Mouse (Mus musculus) cerebellum, postnatal 14 days (tissue): Measurements from ENCODE around the gene Gdf7.

Experiments
- DNase-seq, 2 experiments: peaks; one replicate each; pipeline ENCODE4 v3.0.0; 2021; ENCODE audit warnings: mixed read lengths in 2 of 2

Gene Gdf7

DNA sequence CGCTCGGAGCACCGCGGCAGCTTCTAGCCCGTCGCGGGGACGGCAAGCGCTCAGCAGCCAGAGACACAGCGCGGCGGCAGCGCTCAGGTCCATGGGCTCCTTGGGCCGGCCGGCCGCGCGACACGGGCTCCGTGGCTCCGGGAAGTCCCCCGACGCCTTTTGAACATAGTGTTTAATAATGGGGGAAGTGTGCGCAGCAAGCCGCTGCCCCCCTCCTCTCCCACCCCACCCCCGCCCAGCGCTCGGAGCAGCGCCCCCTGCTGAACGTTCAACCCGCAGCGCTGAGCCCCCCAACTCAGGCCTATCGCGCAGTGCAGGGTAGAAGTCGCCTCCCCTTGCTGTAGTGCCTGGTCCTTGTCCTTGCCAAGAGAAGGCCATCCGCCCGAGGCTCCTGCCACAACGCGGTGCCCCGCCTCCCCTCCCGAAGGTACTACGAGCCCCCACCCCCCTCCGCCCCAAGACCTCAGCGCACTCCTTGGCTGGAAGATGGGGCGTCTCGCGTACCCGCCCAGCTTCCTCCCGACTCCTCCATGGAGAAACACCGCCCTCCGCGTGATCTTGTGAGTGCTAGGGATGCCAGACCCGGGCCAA lies at the start of gene Gdf7:
Gene Gdf7 (minus strand): TSS at position 114 of the 591 bp plus-strand sequence.
- no peak for DNase-seq

DNA sequence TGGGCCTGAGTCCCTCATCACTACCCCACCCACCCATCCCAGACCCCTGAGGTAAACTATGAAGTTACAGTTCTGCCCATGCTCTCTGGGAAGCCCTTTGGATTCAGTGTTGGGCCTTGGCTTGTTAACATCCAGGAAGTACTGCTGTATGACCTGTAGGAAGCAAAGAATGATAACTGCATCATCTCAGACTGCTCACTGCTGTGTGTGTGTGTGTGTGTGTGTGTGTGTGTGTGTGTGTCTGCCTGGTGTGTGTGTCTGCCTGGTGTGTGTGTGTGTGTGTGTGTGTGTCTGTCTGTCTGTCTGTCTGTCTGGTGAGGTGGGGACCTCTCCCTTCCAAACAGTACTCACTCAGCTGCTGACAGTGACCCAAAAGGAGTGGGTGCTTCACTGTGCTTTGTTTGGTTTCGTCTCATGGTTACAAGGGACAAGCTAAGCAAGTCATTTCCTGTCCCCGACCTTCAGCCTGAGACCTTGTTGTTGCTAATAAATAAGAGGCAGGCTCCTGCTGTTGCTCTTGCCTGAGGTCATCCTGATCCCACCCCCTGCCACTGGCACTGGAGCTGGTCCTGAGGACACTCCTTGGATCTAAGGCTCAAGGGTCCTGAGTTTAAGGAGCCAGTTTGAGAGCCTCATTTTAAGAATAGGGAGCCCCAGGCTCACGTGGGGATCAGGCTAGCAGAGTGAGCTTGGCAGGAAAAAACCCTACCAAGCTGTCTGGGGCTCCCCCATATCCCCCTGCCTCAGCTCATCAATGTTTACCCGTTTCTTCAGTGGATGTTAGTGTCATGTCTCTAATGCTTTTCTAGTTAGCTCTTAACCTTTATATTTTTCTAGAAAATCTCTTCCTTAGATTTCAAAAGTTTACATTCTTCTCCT lies 49.5 kb upstream of the Gdf7 start:
- DNase-seq, result no peak

DNA sequence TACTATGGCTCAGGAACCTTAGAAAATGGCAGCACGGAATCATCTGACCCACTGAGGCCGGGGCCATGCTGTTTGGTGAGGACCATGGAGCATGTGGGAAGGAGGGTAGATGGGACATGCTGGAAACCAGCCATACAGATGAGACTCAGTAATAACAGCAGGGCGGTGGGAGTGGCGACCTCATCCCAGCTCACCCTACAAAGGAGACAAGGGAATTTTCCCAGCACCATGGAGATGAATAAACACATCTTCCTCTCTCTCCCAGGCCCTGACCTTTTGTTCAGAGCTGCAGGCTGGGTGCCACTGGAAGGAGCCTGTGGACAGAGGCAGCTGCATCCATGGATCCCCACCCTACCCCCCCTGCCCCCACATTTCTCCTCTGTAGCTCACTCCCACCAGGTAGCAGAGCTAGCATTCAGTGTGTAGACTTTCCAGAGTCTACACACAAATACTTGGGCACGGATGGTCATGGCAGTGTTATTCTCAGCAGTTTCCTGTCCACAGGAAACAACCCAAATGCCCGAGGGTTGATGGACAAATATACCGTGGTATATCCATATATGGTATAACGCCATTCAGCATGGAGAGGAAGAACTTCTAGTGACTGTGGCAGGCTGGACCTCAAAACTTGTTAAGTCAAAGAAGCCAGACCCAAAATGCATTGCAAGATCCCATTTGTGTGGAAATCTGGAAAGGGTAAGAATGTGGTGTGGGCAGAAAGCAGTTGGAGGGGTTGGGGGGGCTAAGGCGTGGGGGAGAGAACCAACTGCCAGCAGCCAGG lies 47.2 kb upstream of the Gdf7 start:
- DNase-seq, result no peak

DNA sequence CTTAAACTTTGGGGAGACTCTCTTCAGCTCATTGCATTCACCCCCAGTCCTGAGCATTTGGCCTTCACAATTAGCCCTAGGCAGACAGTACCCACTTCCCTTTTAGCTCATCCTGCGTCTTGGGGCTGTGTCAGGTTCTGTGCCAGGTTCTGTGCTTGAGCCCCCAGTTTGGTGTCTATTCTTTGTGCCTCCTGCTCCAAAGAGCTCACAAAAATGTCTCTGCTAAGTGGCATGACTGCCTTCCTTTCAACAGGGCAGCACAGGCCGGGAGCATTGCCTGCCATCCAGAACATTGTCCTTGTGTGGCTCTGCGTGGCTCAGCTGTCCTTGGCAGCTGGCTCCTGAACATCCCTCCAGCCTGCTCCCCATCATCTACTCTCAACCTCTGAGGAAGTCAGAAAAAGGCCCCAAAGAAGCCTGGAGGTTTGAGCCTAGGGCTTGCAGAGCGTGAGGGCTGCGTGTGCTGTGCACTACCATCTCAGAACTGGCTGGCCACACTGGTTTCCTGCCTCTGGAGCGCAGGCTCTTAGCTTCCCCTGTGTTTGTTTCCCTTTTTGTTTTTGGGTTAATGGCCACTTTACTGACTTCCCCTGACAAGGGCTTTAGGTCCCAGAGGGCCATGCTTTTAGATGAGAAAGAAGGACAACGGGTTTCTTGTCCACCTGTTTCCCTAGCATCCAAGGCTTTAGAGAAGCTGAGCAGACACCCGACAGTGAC lies 46.1 kb upstream of the Gdf7 start:
- no peak for DNase-seq

DNA sequence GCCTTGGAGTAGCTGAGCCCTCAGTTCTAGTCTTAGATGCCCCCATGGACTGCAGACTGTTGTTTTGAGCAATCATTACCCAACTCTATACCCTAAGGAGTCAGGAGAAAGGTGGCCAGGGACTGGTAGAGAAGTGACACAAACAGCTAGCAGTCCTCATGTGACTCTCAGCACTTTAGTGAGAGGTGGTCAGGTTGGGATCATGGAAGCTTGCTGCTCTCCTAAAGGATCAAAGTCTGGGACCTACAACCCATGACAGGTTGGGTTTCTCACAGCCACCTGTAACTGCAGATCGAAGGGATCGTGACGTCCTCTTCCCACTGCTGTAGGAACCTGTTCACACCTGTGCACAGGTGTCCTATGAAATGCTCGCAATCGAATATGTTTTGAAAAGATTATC lies 43.8 kb upstream of the Gdf7 start:
- no peak for DNase-seq

DNA sequence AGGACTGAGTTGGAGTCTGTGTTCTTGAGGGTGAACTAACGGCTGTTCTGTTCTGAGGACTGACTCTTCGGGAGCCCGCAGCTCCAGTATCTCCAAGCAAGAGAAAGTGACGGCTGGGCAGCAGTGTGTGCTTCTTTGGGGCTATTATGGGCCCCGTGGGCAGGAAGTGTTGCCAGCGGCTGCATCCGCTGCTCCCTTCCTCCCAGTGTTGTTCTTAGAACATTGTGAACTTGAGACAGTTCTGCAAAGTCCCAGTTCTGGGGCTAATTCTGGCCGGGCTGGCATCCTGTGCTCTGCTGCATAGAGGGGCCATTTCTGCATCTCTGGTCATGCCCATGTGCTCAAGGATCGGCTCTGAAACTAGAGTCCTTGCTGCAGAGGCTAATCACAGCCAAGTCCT lies 43.1 kb upstream of the Gdf7 start:
- DNase-seq, result no peak

DNA sequence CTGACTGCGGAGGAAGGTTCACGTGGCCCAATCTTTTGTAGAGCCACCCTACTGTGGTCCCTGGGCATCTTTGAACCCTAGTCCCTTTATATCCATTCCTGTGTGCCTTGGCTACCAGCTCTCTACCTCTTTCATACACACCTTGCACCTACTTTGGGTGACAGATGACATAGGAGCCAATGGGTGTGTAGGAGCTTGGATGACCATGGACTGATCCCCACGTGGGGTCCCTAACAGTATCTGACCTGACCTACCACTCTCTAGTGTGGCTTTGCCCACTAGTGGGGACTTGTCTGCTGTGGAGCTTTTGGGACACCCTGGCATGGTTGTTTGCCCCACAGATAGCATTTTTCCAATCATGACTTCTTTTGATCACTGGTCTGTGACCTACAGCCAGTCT lies 41.6 kb upstream of the Gdf7 start:
- no peak for DNase-seq

DNA sequence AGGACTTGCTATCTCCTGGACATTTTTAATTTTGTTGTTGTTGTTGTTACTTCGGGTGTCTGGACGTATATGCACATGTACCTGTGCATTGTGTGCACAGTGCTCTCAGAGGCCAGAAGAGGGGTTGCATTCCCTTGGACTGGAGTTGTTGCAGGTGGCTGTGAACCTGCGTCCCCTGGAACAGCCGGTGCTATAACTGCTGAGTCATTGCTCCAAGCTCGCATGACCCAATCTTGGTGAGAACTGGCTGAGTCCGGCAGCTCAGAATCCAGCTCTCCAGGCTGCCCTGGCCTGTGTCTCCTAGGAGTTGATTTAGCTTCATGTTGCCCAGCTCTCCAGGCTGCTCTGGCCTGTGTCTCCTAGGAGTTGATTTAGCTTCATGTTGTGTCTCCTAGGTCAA lies 39.3 kb upstream of the Gdf7 start:
- no peak for DNase-seq

DNA sequence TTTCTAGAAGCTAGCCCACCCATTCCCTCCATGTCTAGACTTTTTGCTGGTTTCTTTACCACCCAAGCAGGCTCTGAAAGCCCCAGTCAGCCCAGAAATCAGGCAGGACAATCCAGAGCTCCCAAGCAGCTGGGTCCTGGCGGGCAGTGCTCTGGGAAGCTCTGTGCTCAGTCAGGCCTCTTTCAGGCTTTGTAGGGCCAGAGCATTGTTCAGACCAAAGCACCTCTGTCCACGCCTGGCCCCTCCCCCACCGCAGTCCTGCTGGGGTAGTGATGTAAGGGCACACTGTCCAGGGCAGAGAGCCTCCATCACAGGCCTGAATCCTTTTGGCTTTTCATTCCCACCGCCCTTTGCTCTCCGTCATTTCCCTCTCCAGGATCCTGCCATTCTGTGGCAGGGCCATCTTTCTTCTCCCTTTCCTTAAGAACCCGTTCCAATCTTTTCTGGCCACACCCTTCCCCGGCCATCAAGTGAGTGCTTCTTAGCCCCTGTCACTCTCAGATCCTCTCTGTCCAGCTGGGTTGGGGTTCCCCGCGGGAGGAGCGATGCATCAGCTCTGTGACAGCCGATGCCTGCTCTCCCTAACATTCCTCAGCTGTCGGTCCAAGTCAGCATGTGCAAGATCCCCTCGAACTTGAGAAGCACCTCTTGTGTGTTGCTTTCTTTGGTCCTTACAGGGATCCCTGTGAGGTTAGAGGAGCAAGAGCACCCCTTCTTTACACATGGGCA lies 38.0 kb upstream of the Gdf7 start:
- DNase-seq, result no peak

DNA sequence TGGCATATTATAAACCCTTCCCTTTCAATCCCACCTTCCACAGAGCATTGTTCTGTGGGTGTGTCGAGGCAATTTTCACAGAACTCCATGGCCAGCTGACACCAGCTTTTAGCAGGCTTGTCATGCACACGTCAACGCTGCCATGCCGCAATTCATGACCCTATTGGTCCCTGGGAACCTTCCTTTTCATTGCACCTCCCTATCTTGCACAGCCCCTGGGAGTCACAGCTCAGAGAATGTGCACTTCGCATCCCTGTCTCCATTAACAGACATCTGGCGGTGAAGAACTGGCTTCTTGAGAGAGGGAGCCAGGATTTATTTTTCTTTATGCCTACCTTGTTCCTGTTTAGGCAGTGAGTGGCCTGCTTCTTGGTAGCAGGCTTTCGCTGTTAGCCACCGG lies 37.2 kb upstream of the Gdf7 start:
- no peak for DNase-seq

DNA sequence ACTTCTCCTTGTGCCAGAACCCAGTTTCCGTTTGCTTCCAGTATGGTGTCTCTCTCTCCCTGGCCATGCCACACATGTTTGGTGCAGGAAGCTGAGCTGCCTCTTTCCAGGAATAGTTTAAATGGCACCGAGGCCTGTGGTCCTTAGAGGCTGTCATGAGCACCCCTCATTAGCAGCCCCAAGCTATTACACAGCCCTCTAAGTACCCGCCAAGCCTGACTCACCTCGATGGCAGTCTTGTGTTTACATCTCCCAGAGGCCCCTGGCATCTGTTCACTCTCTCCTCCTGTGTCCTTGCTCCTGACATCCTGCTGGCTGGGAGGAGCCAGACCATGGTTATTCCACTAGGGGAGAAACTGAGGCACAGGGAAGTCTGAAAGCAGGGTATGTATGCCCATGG lies 36.7 kb upstream of the Gdf7 start:
- DNase-seq, result no peak

DNA sequence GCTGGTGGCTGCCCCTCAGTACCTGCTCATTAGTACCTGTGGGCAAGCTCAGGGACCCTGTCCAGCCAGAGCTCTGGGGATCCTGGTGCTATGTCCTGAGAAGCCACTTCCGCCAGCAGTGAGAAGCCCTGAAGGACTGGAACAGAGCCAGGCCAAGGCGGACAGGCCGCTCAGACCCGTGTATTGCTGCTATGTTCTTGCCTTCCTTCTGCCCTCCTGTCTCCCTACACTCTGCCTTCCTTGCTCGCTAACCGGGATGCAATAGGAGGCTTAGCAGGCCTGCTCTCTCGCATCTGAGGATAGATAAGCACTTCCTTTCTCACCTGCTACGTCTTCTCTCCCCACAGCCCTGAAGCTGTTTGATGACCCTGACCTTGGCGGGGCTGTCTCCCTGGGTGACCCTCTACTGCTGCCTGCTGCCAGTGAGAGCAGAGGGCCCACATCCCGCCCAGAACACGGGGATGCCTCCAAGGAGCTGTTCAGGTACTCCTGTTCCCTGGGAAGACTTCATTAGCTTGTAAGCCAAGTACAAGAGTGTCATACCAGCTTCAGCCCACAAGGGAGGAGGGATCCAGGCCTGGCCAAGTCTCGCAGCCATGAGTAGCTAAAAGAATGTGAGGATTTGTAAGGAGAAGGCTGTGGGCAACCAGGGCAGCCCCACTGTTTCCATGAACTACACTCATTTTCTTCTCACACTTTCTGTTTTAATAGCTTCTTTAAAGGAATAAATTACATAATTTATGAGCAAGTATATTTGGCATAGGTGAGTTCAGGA lies 35.7 kb upstream of the Gdf7 start:
- DNase-seq, result no peak

DNA sequence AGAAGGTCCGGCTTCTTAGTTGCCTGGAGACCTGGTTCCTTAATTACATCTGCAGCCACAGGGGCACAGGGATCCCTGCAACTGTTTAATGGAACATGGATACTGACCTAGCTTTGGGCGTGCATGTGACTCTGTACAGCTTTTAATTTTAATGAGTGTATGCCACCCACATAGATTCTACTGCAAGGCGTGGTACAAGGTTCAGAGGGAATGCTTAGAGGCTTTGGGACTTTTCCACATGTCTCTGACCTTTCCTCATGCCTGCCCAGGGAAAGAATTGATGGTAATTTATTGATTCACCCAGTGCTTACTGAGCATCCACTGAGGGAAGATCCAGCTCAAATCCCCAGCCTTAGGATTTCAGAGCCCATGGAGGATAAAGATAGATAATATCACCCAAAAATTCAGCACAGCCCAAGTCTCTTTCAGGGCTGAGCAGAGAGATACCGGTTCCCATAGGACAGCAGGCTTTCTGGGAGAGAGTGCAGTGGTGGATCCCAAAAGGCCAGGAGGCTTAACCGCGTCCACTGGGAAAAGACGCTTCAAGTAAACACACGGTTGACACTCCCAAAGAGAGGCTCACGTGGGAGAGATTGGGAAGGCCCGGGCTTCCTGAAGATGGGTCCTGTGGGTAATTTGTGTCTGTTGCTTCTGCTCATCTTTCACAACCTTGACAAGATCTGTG lies 35.0 kb upstream of the Gdf7 start:
- no peak for DNase-seq

DNA sequence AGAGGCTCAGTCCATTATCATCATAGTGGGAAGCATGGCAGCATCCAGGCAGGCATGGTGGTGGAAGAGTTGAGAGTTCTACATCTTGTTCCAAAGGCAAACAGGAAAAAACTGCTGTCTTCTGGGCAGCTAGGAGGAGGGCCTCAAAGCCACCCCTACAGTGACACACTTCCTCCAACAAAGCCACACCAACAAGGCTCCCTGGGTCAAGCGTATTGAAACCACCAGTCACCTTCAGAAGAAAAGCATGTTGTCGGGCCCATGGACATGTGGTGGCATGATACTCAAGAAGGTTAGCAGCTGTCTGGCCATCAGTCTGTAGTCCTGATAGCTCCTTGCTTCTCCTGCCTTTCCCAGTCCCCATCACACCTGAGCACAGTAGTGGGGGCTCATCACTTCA lies 33.7 kb upstream of the Gdf7 start:
- no peak for DNase-seq

DNA sequence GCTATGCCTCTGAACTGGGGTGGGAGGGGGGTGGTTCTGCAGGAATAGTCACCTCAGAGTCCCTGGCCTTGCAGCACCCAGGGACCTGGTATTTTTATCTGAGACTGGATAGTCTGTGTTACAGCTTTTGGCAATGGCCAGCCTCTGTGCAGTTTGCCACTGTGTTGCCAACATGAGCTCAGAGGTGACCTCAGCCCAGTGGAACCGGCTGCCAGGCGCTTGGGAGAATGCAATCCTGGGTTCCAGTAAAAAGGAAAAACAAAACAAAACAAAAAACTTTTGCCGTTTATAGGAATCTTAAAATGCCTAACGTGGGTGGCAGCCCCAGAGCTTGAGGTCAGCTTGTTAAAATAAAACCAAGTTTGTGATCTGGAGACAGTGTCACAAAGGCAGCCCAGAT lies 32.5 kb upstream of the Gdf7 start:
- no peak for DNase-seq

DNA sequence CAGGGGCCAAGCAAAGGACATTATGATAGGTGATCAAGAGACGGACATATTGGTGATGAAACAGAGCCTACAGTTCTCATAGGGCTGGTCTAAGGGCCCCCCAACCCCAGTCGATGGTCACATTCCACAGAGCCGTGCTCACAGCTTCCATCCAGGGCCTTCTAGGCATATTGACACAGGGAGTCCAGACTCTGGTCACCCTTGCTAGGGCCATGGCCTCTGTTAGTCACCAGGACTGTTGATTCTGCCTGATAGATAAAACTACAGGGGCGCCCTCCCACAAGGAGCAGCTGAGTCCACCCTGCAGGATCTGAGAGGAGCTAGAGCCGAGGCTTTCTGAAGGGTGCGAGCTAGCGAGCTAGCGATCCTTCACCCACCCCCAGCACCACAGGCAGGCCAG lies 31.9 kb upstream of the Gdf7 start:
- DNase-seq, result no peak

DNA sequence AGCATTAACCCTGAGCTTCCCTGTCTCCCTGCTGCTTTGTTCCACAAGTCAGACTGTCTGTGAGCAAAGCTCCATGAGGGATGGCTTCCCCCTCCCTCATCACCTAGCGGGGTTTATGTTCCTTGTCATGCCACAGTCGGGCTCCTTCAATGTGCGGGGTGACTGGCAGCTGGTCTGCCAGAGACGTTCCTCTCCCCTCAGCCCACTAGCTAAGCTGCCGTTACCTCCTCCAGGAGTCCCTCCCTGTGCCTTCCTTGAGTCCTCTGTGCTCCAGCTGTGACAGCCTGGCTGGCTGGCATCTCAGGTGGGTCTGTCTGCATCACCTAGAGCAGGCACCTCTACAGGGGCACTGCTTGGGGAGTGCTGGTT lies 30.4 kb upstream of the Gdf7 start:
- DNase-seq, result no peak

DNA sequence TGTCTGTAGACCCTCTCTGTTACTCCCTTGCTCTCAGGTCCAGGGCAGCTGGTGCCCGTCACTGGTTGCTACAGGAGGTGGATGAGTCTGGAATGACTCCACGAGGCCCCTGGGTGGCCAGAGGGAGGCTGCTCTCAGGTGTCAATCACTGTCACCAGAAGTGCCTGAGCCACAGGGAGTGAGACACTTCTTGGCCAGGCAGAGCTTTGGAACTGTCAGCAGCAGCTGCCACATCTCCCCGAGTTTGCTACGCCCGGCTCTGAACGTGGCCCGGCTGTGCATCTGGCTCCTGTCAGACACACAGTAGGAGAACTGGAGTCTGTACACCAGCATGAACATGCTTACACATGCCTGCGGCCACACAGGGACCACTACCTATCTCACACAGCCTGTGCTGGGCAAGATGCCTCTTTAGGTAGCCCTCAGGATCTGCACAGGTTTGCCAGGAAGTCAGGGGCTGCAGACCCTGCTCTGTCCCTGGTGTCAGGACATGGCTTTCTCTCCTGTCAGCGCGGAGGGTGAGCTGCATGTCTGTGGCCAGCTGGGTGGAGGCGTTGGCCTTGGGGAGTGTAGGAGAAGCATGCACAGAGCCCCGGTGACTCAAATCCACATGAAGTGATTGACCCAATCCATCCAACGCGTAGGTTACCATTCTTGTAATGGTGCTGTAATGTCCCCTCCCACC lies 29.9 kb upstream of the Gdf7 start:
- peak; percentile 63 to 70 for DNase-seq

DNA sequence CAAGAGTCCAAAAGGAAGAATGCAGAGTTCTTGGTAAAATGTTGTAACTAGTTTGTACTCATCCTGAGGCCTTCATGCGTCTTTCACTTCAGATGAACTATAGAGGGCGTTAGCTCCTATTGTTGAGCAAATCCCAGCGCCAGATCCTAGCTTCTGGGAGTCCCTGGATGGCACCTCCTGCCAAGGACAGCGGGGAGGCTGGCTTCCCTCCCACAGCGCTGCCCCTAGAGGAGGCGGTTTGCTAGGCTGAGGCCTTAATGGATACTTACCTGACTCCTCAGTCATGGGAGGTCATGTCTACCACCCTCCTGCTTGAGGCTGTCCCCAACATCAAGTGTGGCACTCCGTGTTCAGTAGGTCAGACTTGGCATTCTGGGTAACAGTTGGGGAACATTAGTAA lies 27.5 kb upstream of the Gdf7 start:
- peak in 1 of 2 experiments; percentile 50 for DNase-seq

DNA sequence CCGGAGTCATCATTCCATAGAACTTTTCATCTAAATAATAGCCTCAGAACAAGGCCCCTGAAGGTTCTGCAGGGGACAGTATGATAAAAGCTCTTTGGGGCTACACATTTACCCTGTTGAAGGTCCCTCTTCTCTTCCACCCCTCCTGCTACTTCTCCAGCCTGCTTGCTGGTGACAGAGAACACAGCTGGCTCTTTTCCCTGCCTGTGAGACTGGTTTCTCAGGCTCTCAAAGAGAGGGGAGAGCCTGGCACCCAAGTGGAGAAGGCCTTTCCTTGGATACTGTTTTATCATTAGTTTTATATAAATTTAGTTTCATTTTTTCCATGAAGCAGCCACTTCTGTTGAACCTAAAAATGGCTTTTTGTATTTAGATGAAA lies 25.9 kb upstream of the Gdf7 start:
- no peak for DNase-seq
